Mouse (Mus musculus): Measurements from ENCODE around the gene Babam2.
"Not testable (repeated sequence)": the region's sequence is repeated elsewhere in the genome, so short reads cannot be mapped to it uniquely, and the experiment has no call there.

The Babam2 gene

GRCm38 (mm10) chr5:31829588-31829987 is 132.1 kb downstream of the Babam2 start:
- no peak for DNase-seq (ENCODE audit: low read depth, low spot score)

- peak; percentile 63 for DNase-seq (ENCODE audit: low read depth, low spot score)
Measured at GRCm38 (mm10) chr5:31831587-31831986, 134.1 kb downstream of the Babam2 start.

GRCm38 (mm10) chr5:31835691-31836090 is 138.2 kb downstream of the Babam2 start:
- DNase-seq (ENCODE audit: low read depth, low spot score), result no peak

- no peak for DNase-seq (ENCODE audit: low read depth, low spot score)
Measured at GRCm38 (mm10) chr5:31839973-31840372, 142.5 kb downstream of the Babam2 start.

GRCm38 (mm10) chr5:31840406-31840805 is 142.9 kb downstream of the Babam2 start:
- no peak for DNase-seq (ENCODE audit: low read depth, low spot score)

- no peak for DNase-seq (ENCODE audit: low read depth, low spot score)
Measured at GRCm38 (mm10) chr5:31844856-31845255, 147.4 kb downstream of the Babam2 start.

- no peak for DNase-seq (ENCODE audit: low read depth, low spot score)
Measured at GRCm38 (mm10) chr5:31846971-31847370, 149.5 kb downstream of the Babam2 start.

- no peak for DNase-seq (ENCODE audit: low read depth, low spot score)
Measured at GRCm38 (mm10) chr5:31848995-31849394, 151.5 kb downstream of the Babam2 start.

- DNase-seq (ENCODE audit: low read depth, low spot score), result no peak
Measured at GRCm38 (mm10) chr5:31852786-31853185, 155.3 kb downstream of the Babam2 start.

- DNase-seq (ENCODE audit: low read depth, low spot score), result no peak
Measured at GRCm38 (mm10) chr5:31853831-31854230, 156.3 kb downstream of the Babam2 start.

- not testable (repeated sequence) for DNase-seq (ENCODE audit: low read depth, low spot score)
Measured at GRCm38 (mm10) chr5:31858877-31859276, 161.4 kb downstream of the Babam2 start.

- DNase-seq (ENCODE audit: low read depth, low spot score), result peak; percentile 10
Measured at GRCm38 (mm10) chr5:31860426-31860825, 162.9 kb downstream of the Babam2 start.

- no peak for DNase-seq (ENCODE audit: low read depth, low spot score)
Measured at GRCm38 (mm10) chr5:31860831-31861624, 163.5 kb downstream of the Babam2 start.

GRCm38 (mm10) chr5:31862753-31863468 is 165.4 kb downstream of the Babam2 start:
- no peak for DNase-seq (ENCODE audit: low read depth, low spot score)

- DNase-seq (ENCODE audit: low read depth, low spot score), result no peak
Measured at GRCm38 (mm10) chr5:31864095-31864494, 166.6 kb downstream of the Babam2 start.

GRCm38 (mm10) chr5:31866071-31866470 is 168.6 kb downstream of the Babam2 start:
- DNase-seq (ENCODE audit: low read depth, low spot score), result no peak

- no peak for DNase-seq (ENCODE audit: low read depth, low spot score)
Measured at GRCm38 (mm10) chr5:31870856-31871520, 173.5 kb downstream of the Babam2 start.

- no peak for DNase-seq (ENCODE audit: low read depth, low spot score)
Measured at GRCm38 (mm10) chr5:31873328-31873727, 175.8 kb downstream of the Babam2 start.

GRCm38 (mm10) chr5:31874543-31874942 is 177.1 kb downstream of the Babam2 start:
- DNase-seq (ENCODE audit: low read depth, low spot score), result no peak

- no peak for DNase-seq (ENCODE audit: low read depth, low spot score)
Measured at GRCm38 (mm10) chr5:31875443-31875842, 178.0 kb downstream of the Babam2 start.

GRCm38 (mm10) chr5:31876216-31876974 is 178.9 kb downstream of the Babam2 start:
- no peak for DNase-seq (ENCODE audit: low read depth, low spot score)

- no peak for DNase-seq (ENCODE audit: low read depth, low spot score)
Measured at GRCm38 (mm10) chr5:31880457-31880856, 183.0 kb downstream of the Babam2 start.
